Mouse (Mus musculus) midbrain, embryonic 10.5 days (tissue): ENCODE measurements around the gene Sipa1l3. TPM values are rescaled to one million over a fixed set of nuclear protein-coding genes. Genes with fewer than 3 reads are reported as not detected.
A peak's percentile ranks its signal among the peaks of the same experiment; 100 is the strongest.

Experiments
- DNase-seq: peaks from one replicate; pipeline ENCODE4 v3.0.0-alpha.2; 2017; ENCODE audit warnings: low spot score
- H3K27ac ChIP-seq: fragments of 300-500 bp; sonication (generic); replicated peaks from 2 replicates; pipeline ENCODE4 v1.5.1; 2016; ENCODE audit warnings: mild to moderate bottlenecking
- H3K27me3 ChIP-seq: fragments of 300-500 bp; sonication (generic); 2 replicates; pipeline ENCODE4 v1.6.1; 2016; ENCODE audit warnings: low read depth, mild to moderate bottlenecking; ENCODE audit not compliant: poor library complexity, severe bottlenecking
- H3K36me3 ChIP-seq: fragments of 300-500 bp; sonication (generic); 2 replicates; pipeline ENCODE4 v1.6.1; 2016; ENCODE audit warnings: mild to moderate bottlenecking, moderate library complexity
- H3K4me1 ChIP-seq: fragments of 300-500 bp; sonication (generic); 2 replicates; pipeline ENCODE4 v1.6.1; 2016
- H3K4me3 ChIP-seq: fragments of 300-500 bp; sonication (generic); 2 replicates; pipeline ENCODE4 v1.5.1; 2016; ENCODE audit warnings: mild to moderate bottlenecking, moderate library complexity
- H3K9me3 ChIP-seq: fragments of 300-500 bp; sonication (generic); replicated peaks from 2 replicates; pipeline ENCODE4 v1.6.1; 2016; ENCODE audit warnings: mild to moderate bottlenecking
- WGBS: fragments of 180-500 bp; shearing (Covaris S2); methylation state at CpG from one replicate; pipeline ENCODE4 v1.1.7; 2016; 5-methylcytosine and 5-hydroxymethylcytosine counted together
- polyA plus RNA-seq: library from polyadenylated mRNA; unstranded; fragments of >200 nt; fragmentation: Nextera tagmentation; extraction: Ambion mirVana; gene quantifications from 2 replicates; pipeline ENCODE4 v1.2.1, GENCODE M21; 2016

The Sipa1l3 gene
- polyA plus RNA-seq, 1 experiment from 2014 or later = 8.4 TPM

GRCm38 (mm10) chr7:29521841-29522575, 3.6 kb upstream of the Sipa1l3 start:
- no peaks in the 10 kb centered on the region for H3K9me3 ChIP-seq
- H3K36me3 ChIP-seq = no peaks in the 10 kb centered on the region
- peak; percentile 68 for DNase-seq
- WGBS = 63% methylated on average over 5 of the region's 5 CpGs
- no peak overlapping the region for H3K27ac ChIP-seq
- peaks cover 22% of the 10 kb centered on the region for H3K27me3 ChIP-seq
- H3K4me3 ChIP-seq = no peak overlapping the region
- H3K4me1 ChIP-seq = peaks cover 15% of the 10 kb centered on the region

DNA sequence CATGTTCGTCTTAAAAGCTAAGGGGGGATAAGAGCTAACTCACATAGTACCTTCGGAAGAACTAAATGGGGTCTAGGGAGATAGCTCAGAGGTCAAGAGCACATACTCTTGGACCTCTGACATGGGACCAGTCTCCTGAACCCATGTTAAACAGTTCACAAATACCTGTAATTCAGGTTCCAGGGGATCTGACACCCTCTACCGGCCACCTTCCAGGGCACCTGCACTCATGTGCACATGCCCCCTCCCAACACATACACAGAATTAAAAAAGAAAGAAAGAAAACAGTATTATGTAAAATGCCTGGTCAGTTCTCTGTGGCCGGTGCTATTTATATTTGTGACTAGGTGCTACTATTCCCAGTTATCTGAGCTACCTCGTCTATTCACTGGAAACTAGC, 2.9 kb upstream of the Sipa1l3 start:
- Histone ChIP-seq H3K9me3 (no peaks in the 10 kb centered on the region), H3K36me3 (no peaks in the 10 kb centered on the region), H3K4me3 (no peak overlapping the region), H3K27me3 (peaks cover 24% of the 10 kb centered on the region), H3K27ac (no peak overlapping the region), H3K4me1 (peaks cover 21% of the 10 kb centered on the region)
- DNase-seq = no peak
- WGBS = 75% methylated on average over 5 of the region's 5 CpGs

DNA sequence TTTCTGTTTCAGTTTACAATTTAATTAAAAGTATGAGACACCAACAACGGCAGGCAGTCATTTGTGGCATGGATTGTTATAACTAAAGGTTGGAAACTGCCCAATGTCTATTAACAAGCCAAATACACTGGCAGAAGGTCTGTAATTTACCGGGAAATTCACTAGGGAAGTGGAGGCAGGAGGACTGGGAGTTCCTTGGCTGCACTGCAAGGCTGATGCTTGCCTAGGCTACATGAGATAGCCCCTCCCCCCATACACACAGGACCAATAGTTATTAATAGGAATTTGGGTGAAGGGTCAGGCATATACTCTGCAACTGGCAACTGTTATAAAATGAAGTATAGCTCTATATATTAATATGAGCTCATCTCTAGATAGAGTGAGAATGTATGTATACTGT, 2.4 kb upstream of the Sipa1l3 start:
- peaks cover 25% of the 10 kb centered on the region for H3K4me1 ChIP-seq
- peaks cover 24% of the 10 kb centered on the region for H3K27me3 ChIP-seq
- no peaks in the 10 kb centered on the region for H3K36me3 ChIP-seq
- WGBS = 86% methylated on average over 2 of the region's 2 CpGs
- H3K4me3 ChIP-seq = no peak overlapping the region
- no peaks in the 10 kb centered on the region for H3K9me3 ChIP-seq
- no peak overlapping the region for H3K27ac ChIP-seq
- DNase-seq = no peak

- Histone ChIP-seq H3K27me3 (peaks cover 24% of the 10 kb centered on the region), H3K9me3 (no peaks in the 10 kb centered on the region), H3K4me1 (peaks cover 31% of the 10 kb centered on the region), H3K27ac (peak overlapping the region; percentile 89), H3K4me3 (peak overlapping the region; percentile 83), H3K36me3 (no peaks in the 10 kb centered on the region)
- DNase-seq = no peak
- WGBS = under 1% methylated on average over 19 of the region's 19 CpGs
Observed at GRCm38 (mm10) chr7:29519211-29519550, 740 bp upstream of the Sipa1l3 start.

DNA sequence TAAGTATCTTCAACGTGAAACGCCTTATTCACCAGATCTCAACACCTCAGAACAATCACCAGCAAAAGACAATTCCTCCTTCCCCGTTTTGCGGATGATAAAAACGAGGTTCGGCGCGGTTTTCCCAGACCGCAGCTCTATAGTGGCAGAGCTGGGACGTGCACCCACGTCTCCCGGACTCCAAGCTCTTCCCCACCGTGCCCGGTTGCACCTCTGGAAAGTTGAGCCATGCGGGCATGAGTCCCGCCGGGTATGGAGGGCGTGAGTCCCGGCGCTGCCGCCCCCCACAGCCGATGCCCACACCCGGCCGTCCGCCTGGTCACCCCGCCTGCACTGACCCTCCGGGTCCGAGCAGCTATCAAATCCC, 404 bp downstream of the Sipa1l3 start:
- no peak for DNase-seq
- H3K9me3 ChIP-seq = no peaks in the 10 kb centered on the region
- peak overlapping the region; percentile 89 for H3K27ac ChIP-seq
- WGBS = under 1% methylated on average over 28 of the region's 28 CpGs
- H3K4me3 ChIP-seq = peak overlapping the region; percentile 83
- no peaks in the 10 kb centered on the region for H3K36me3 ChIP-seq
- H3K4me1 ChIP-seq = peaks cover 33% of the 10 kb centered on the region
- peaks cover 24% of the 10 kb centered on the region for H3K27me3 ChIP-seq

DNA sequence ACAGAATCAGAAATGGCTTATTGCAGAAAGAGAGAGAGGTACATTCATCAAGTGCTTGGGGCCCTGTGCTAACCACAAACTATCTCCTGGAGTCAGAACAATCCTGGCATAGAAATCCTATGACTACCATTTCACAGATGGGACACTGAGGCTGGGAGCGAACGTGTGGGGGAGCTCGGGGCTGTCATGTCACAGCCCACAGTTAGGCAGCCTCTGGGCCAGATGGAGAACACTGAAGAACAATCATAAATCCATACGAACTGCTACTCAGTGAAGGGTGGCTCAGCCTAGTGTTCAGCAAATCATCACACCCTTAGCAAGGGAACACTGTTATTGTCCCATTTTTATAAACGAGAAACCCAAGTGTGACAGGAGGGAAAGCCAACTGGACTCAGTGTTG, 1.3 kb downstream of the Sipa1l3 start:
- H3K36me3 ChIP-seq = no peaks in the 10 kb centered on the region
- peak; percentile 11 for DNase-seq
- no peaks in the 10 kb centered on the region for H3K9me3 ChIP-seq
- no peak overlapping the region for H3K27ac ChIP-seq
- peaks cover 42% of the 10 kb centered on the region for H3K4me1 ChIP-seq
- H3K27me3 ChIP-seq = peaks cover 24% of the 10 kb centered on the region
- peak overlapping the region; percentile 83 for H3K4me3 ChIP-seq
- WGBS = 82% methylated on average over 5 of the region's 5 CpGs

DNA sequence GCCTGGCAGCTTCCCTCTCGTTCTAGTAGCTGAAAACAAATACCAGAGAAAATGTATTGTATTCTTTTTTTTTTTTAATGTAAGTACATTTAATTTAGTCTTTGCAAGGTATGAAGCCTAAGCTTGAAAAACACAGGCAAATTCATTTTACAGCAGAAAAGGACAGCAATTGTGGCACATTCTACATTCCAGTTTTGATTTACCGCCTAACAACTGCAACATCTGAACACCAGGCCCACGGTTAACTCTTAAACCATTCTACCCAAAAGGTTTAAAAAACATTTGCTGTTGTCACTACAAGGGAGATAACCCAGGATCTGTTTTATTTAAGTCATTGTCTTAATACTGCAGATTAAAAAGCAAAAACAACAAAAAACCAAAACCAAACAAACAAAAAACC, 2.8 kb downstream of the Sipa1l3 start:
- no peak overlapping the region for H3K27ac ChIP-seq
- DNase-seq = no peak

DNA sequence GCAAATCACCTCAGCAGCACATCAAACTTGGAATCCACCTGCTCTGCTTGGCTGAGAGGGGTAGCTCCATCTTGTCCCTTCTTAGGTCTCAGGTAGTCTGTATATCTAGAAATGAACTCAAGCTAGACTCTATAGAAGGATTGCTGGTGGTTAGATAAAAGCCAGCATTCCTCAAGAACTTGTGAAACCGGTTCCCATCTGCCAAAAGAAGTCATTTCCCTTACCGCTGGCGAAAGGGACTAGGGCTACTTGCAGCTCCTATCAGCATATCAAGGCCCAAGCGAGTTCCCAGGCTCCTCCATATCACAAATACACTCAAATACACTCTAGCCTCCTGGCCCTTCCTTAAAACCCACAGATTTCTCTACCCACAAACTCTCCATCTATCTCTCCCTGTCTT, 5.7 kb downstream of the Sipa1l3 start:
- DNase-seq = no peak
- WGBS = 53% methylated on average over 4 of the region's 4 CpGs
- H3K4me1 ChIP-seq = peaks cover 60% of the 10 kb centered on the region

More for the DNA sequence above, 2.8 kb downstream of the Sipa1l3 start:
- Histone ChIP-seq H3K4me1 (peaks cover 55% of the 10 kb centered on the region), H3K36me3 (no peaks in the 10 kb centered on the region), H3K4me3 (no peak overlapping the region), H3K27me3 (peaks cover 17% of the 10 kb centered on the region), H3K9me3 (no peaks in the 10 kb centered on the region)
- WGBS = 90% methylated on average over 3 of the region's 3 CpGs

GRCm38 (mm10) chr7:29511598-29512275, 6.7 kb downstream of the Sipa1l3 start:
- Histone ChIP-seq H3K27me3 (no peaks in the 10 kb centered on the region), H3K4me1 (peaks cover 57% of the 10 kb centered on the region), H3K9me3 (no peaks in the 10 kb centered on the region), H3K27ac (peak overlapping the region; percentile 53; the same call in 1 of the 2 replicates), H3K36me3 (no peaks in the 10 kb centered on the region), H3K4me3 (no peak overlapping the region)
- WGBS = 70% methylated on average over 9 of the region's 9 CpGs
- DNase-seq = no peak

More for the DNA sequence above, 5.7 kb downstream of the Sipa1l3 start:
- H3K36me3 ChIP-seq = no peaks in the 10 kb centered on the region
- no peaks in the 10 kb centered on the region for H3K9me3 ChIP-seq
- no peak overlapping the region for H3K4me3 ChIP-seq
- H3K27me3 ChIP-seq = 0 out of 2 replicates have a peak, but pooled peaks cover 7% of the 10 kb centered on the region
- no peak overlapping the region for H3K27ac ChIP-seq

DNA sequence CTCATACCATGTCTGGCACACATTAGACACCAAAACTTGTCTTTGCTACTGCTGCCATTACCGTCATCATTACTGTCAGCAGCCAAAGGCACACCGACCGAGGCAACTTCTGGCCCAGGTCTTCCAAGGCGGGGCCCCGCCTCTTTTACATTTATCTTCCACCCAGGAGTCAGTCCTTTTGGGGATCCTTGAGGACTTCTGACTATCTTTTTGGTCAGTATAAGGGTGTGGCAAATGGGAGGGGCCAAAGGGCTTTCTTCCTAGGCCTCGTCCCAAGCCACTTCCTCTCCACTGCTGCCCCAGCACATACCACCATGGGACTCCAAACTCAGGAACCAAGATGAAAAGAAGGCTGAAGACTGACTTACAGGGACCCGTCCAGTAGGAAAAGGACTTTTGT, 9.9 kb downstream of the Sipa1l3 start:
- 82% methylated on average over 7 of the region's 7 CpGs for WGBS
- Histone ChIP-seq H3K27ac (no peak overlapping the region), H3K27me3 (peaks cover 16% of the 10 kb centered on the region; the same call in 1 of the 2 replicates), H3K9me3 (no peaks in the 10 kb centered on the region), H3K36me3 (no peaks in the 10 kb centered on the region), H3K4me1 (peaks cover 70% of the 10 kb centered on the region), H3K4me3 (no peak overlapping the region)
- DNase-seq = no peak

DNA sequence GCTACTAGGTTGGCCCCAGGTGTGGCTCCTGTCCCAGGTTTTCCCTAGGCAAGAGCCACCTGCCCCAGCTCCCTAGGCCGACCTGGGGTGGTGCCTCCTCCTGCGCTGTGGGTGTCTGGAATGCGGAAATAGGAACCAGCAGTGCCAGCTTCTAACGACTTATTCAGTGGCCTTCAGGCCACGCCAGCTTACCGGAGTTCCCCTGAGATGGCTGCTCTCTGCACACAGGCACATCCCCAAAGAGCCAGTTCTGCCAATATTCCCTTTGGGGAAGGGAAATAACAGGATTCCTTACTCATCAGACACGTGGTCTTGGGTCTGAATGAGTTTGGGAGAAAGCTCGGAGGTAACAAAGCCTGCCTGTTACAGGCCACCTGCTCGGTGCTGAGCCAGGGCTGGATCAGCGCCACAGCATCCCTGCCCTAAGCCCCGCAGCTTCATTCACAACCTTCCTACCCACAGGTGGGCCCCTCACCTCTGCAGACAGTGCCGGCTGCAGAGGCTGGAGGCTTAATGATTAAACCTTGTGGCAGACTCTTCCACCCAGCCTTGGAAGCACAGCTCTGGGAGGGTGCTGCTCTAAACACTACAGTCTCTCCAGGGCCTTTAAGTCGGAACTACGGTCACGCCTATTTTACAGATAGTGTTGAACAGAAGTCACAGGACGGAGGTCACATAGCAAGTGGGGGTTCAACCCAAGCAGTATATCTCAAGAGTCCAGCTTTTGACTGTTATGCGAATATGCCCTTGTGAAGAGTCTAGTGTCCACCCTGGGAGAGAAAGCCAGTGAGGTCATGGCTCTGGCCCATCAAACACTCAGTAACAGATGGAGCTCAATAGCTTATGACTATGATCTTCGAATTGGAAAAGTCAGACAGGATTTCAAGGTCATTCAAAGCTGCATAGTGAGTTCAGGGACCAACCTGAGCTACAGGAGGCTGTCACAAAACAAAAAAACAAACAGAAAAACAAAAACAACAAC, 12.8 kb downstream of the Sipa1l3 start:
- Histone ChIP-seq H3K27me3 (peaks cover 22% of the 10 kb centered on the region; the same call in 1 of the 2 replicates), H3K9me3 (no peaks in the 10 kb centered on the region), H3K36me3 (0 out of 2 replicates have a peak, but pooled peaks cover 7% of the 10 kb centered on the region), H3K27ac (peak overlapping the region; percentile 38; the same call in 1 of the 2 replicates), H3K4me3 (no peak overlapping the region), H3K4me1 (peaks cover 49% of the 10 kb centered on the region)
- DNase-seq = no peak
- WGBS = 32% methylated on average over 18 of the region's 18 CpGs

DNA sequence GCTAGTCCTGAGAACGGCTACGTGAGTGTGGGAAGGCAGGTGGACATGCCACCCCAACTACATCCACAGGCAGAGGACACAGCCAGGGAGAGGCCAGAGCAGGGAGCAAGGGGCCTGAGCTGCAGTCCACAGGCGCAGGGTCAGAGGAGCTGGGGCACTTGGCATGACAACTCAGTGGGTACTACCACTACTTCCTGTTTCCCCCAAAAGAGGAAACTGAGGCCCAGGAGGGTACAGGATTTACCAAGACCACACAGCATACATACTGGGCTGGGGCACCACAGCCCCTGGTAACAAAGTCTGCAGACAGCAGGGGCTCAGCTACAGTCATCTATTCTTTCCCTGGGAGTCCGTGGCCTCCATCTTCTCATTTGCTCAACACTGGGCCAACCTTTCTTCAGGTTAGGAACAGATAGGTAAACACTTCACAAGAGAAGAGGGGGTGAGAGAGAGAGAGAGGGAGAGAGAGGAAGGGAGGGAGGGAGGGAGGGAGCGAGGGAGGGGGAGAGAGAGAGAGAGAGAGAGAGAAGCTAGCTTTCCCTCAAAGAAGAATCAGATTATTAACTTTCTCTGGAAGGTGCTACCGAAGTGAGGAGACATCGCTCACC, 13.7 kb downstream of the Sipa1l3 start:
- H3K36me3 ChIP-seq = 0 out of 2 replicates have a peak, but pooled peaks cover 7% of the 10 kb centered on the region
- peaks cover 22% of the 10 kb centered on the region; the same call in 1 of the 2 replicates for H3K27me3 ChIP-seq
- peaks cover 49% of the 10 kb centered on the region for H3K4me1 ChIP-seq
- no peak overlapping the region for H3K27ac ChIP-seq
- WGBS = 71% methylated on average over 7 of the region's 7 CpGs
- no peak for DNase-seq
- no peak overlapping the region for H3K4me3 ChIP-seq
- no peaks in the 10 kb centered on the region for H3K9me3 ChIP-seq
